Mouse (Mus musculus) liver, embryonic 14.5 days (tissue): ENCODE data around the gene Cdan1. TPM values are rescaled to one million over a fixed set of nuclear protein-coding genes. Genes with fewer than 3 reads are reported as not detected.

Experiments used
- ATAC-seq: fragments of 200-750 bp; cut with Nextera tagmentation; 2 replicates; pipeline ENCODE4 v1.8.0; 2017; ENCODE audit warnings: moderate number of reproducible peaks, mild to moderate bottlenecking, moderate library complexity; ENCODE audit not compliant: insufficient read depth
- DNase-seq, 3 experiments: peaks; one replicate each; pipeline ENCODE4 v3.0.0-alpha.2; 2012 to 2013; ENCODE audit warnings: low read depth in 3 of 3, low spot score in 3 of 3
- H3K27ac ChIP-seq: fragments of 300-500 bp; sonication (generic); 2 replicates; pipeline ENCODE4 v1.5.1; 2014; ENCODE audit warnings: moderate library complexity, mild to moderate bottlenecking, control low read depth, inconsistent platforms
- H3K27me3 ChIP-seq: fragments of 300-500 bp; sonication (generic); 2 replicates; pipeline ENCODE4 v1.6.1; 2014; ENCODE audit warnings: mild to moderate bottlenecking, low read length, moderate library complexity; ENCODE audit not compliant: control insufficient read depth, insufficient read depth
- H3K36me3 ChIP-seq: fragments of 300-500 bp; sonication (generic); replicated peaks from 2 replicates; pipeline ENCODE4 v1.6.1; 2014; ENCODE audit warnings: low read depth; ENCODE audit not compliant: control insufficient read depth, insufficient read depth
- H3K4me1 ChIP-seq, 2 experiments: fragments of 200-500 bp in 1 of 2; fragments of 300-500 bp in 1 of 2; sonication (generic) in 1 of 2; replicated peaks; 2 replicates each; pipeline ENCODE4 v1.6.1; 2012 to 2014; ENCODE audit warnings: antibody characterized with exemption in 1 of 2, inconsistent platforms in 1 of 2, low read length in 1 of 2; ENCODE audit not compliant: control insufficient read depth in 2 of 2, insufficient read depth in 2 of 2
- H3K4me2 ChIP-seq: fragments of 300-500 bp; sonication (generic); 2 replicates; pipeline ENCODE4 v1.6.1; 2014; ENCODE audit warnings: low read depth, mild to moderate bottlenecking, control low read depth, moderate library complexity
- H3K4me3 ChIP-seq, 2 experiments: fragments of 200-500 bp in 1 of 2; fragments of 300-500 bp in 1 of 2; sonication (generic) in 1 of 2; 2 replicates each; pipeline ENCODE4 v1.5.1; 2012 to 2014; ENCODE audit warnings: low read depth in 2 of 2, low read length in 2 of 2, mild to moderate bottlenecking in 2 of 2, control low read depth in 1 of 2, inconsistent platforms in 1 of 2, moderate library complexity in 1 of 2; ENCODE audit not compliant: insufficient read depth in 1 of 2
- H3K9ac ChIP-seq: fragments of 300-500 bp; sonication (generic); replicated peaks from 2 replicates; pipeline ENCODE4 v1.6.1; 2014; ENCODE audit warnings: mild to moderate bottlenecking, control low read depth, moderate library complexity
- H3K9me3 ChIP-seq: fragments of 300-500 bp; sonication (generic); 2 replicates; pipeline ENCODE4 v1.6.1; 2016; ENCODE audit warnings: low read length, mixed read lengths; ENCODE audit not compliant: control insufficient read depth
- CTCF ChIP-seq: IDR thresholded peaks from 2 replicates; pipeline ENCODE4 v1.5.1; 2016; ENCODE audit warnings: antibody characterized with exemption, low read depth, control low read depth
- EP300 ChIP-seq: IDR thresholded peaks from 2 replicates; pipeline ENCODE4 v1.6.1; 2016; ENCODE audit warnings: antibody characterized with exemption, low read depth
- WGBS: fragments of 180-500 bp; shearing (Covaris S2); extraction: QIAGEN DNeasy Blood & Tissue Kit; methylation state at CpG from one replicate; pipeline ENCODE4 v1.1.7; 2014; ENCODE audit not compliant: insufficient replicate concordance; 5-methylcytosine and 5-hydroxymethylcytosine counted together
- polyA plus RNA-seq, 2 experiments: library from polyadenylated mRNA; depleted of rRNA in 1 of 2; stranded (reverse) in 1 of 2; unstranded in 1 of 2; fragments of >200 nt; fragmentation: Nextera tagmentation in 1 of 2; extraction: Ambion mirVana in 1 of 2; gene quantifications; 2 replicates each; pipeline versions ENCODE4 v1.2.1 to v1.2.3; 2012 to 2014

Cdan1 gene
- polyA plus RNA-seq, 2 experiments = 6.1 to 13.7 TPM

DNA sequence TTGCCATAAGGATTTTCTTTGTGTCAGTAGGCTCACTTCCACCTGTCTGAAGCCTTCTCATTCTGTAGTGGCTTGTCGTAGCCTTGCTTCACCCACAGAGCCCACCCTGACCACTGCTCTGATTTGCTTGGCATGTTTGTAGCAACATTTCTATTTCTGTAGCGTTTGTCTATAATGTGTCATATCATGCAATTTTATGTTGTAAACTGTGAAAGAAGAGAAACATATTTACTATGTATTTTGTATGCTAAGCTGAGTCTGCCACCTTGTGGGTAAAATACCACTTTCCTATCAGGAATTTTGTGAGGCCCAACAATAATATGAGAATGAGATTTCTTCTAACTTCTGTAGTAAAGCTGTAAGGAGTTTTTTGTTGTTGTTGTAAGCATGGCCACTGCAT is 179.7 kb downstream of the Cdan1 start:
- DNase-seq (no peak), ATAC-seq (no peak)
- no peak overlapping the region for H3K4me2 ChIP-seq
- H3K9me3 ChIP-seq = no peaks in the 10 kb centered on the region
- TF ChIP-seq CTCF (peak; percentile 17; the same call in 1 of the 2 replicates), EP300 (no peak)
- H3K4me1 ChIP-seq = no peaks in the 10 kb centered on the region
- no peak overlapping the region for H3K4me3 ChIP-seq
- no peak overlapping the region for H3K27ac ChIP-seq
- WGBS = 52% methylated on average over 2 of the region's 2 CpGs
- H3K36me3 ChIP-seq = no peaks in the 10 kb centered on the region
- H3K9ac ChIP-seq = no peak overlapping the region
- H3K27me3 ChIP-seq = no peaks in the 10 kb centered on the region

DNA sequence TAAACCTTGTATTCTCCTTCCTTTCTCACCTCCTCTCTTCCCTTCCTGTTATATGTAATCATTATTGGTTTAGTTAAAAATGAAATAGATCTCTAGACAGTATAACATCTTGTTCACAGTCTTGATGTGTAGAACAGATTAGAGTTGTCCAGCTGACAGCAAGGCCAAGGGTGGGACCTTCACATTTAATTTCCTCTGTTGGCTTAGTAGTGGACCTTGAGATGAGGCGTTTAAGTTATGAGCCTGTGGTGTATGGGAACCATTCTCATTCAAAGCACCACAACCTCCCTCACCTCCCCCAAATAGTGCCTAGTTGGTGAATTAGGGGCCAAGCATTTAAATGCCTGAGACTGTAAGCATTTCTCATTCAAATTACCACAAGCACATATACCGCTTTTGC is 182.5 kb downstream of the Cdan1 start:
- H3K4me3 ChIP-seq = no peak overlapping the region
- ATAC-seq (no peak), DNase-seq (no peak)
- 42% methylated on average over 2 of the region's 2 CpGs for WGBS
- H3K4me1 ChIP-seq = no peaks in the 10 kb centered on the region
- H3K27me3 ChIP-seq = no peaks in the 10 kb centered on the region
- no peak overlapping the region for H3K27ac ChIP-seq
- TF ChIP-seq EP300 (no peak), CTCF (no peak)
- no peak overlapping the region for H3K4me2 ChIP-seq
- no peak overlapping the region for H3K9ac ChIP-seq
- no peaks in the 10 kb centered on the region for H3K36me3 ChIP-seq
- no peaks in the 10 kb centered on the region for H3K9me3 ChIP-seq

Other genes starting within 250 kb of the Cdan1 start
- gene Haus2, start 240.7 kb downstream of the Cdan1 start, polyA plus RNA-seq (2012; rRNA removed) = 5.8 and 7.4 TPM in 2 replicates
- gene Haus2, start 240.7 kb downstream of the Cdan1 start, polyA plus RNA-seq (2014; fragmentation: Nextera tagmentation; extraction: Ambion mirVana) = 11.4 and 11.6 TPM in 2 replicates
- gene Lrrc57, start 240.6 kb downstream of the Cdan1 start, polyA plus RNA-seq (2012; rRNA removed) = 5.9 and 7.5 TPM in 2 replicates
- 8.6 TPM in 2 replicates for gene Lrrc57, start 240.6 kb downstream of the Cdan1 start, polyA plus RNA-seq (2014; fragmentation: Nextera tagmentation; extraction: Ambion mirVana)
- gene Stard9, start 221.0 kb downstream of the Cdan1 start, polyA plus RNA-seq (2012; rRNA removed) = 1.1 and 1.5 TPM in 2 replicates
- gene Stard9, start 221.0 kb downstream of the Cdan1 start, polyA plus RNA-seq (2014; fragmentation: Nextera tagmentation; extraction: Ambion mirVana) = 0.56 and 0.78 TPM in 2 replicates
- 0.60 and 0.81 TPM in 2 replicates for gene Ttbk2, start 476 bp upstream of the Cdan1 start, polyA plus RNA-seq (2012; rRNA removed)
- gene Ttbk2, start 476 bp upstream of the Cdan1 start, polyA plus RNA-seq (2014; fragmentation: Nextera tagmentation; extraction: Ambion mirVana) = 0.42 and 0.54 TPM in 2 replicates
- 5.1 and 6.0 TPM in 2 replicates for gene Ubr1, start 120.6 kb upstream of the Cdan1 start, polyA plus RNA-seq (2012; rRNA removed)
- 9.3 and 10.2 TPM in 2 replicates for gene Ubr1, start 120.6 kb upstream of the Cdan1 start, polyA plus RNA-seq (2014; fragmentation: Nextera tagmentation; extraction: Ambion mirVana)
- gene Tmem62, start 126.9 kb upstream of the Cdan1 start, polyA plus RNA-seq (2012; rRNA removed) = 1.6 and 1.8 TPM in 2 replicates
- gene Tmem62, start 126.9 kb upstream of the Cdan1 start, polyA plus RNA-seq (2014; fragmentation: Nextera tagmentation; extraction: Ambion mirVana) = 3.0 and 3.5 TPM in 2 replicates
- gene Ccndbp1, start 158.3 kb upstream of the Cdan1 start, polyA plus RNA-seq (2012; rRNA removed) = 26.9 and 38.1 TPM in 2 replicates
- gene Ccndbp1, start 158.3 kb upstream of the Cdan1 start, polyA plus RNA-seq (2014; fragmentation: Nextera tagmentation; extraction: Ambion mirVana) = 45.1 and 46.4 TPM in 2 replicates
- 149 and 162 TPM in 2 replicates for gene Epb42, start 186.9 kb upstream of the Cdan1 start, polyA plus RNA-seq (2012; rRNA removed)
- gene Epb42, start 186.9 kb upstream of the Cdan1 start, polyA plus RNA-seq (2014; fragmentation: Nextera tagmentation; extraction: Ambion mirVana) = 129 and 131 TPM in 2 replicates
- not detected in 2 replicates for gene Tgm5, start 235.7 kb upstream of the Cdan1 start, polyA plus RNA-seq (2012; rRNA removed)
- gene Tgm5, start 235.7 kb upstream of the Cdan1 start, polyA plus RNA-seq (2014; fragmentation: Nextera tagmentation; extraction: Ambion mirVana) = not detected in 2 replicates